Mouse (Mus musculus) MEL (cell line): ENCODE data around the gene Gfra1. TPM values are rescaled to one million over a fixed set of nuclear protein-coding genes. Genes with fewer than 3 reads are reported as not detected.

ENCODE experiments used
- DNase-seq: peaks from one replicate; pipeline ENCODE4 v3.0.0; 2011; ENCODE audit warnings: low read depth, low spot score
- H3K27ac ChIP-seq: 2 replicates; pipeline ENCODE4 v1.5.1; 2012; ENCODE audit warnings: low read depth, mild to moderate bottlenecking, control low read depth, low read length, moderate library complexity; ENCODE audit not compliant: control insufficient read depth
- H3K27me3 ChIP-seq, 2 experiments: fragments of 150-350 bp in 1 of 2; sonication (generic) in 1 of 2; 2 replicates each; pipeline ENCODE4 v1.6.1; 2012; ENCODE audit warnings: low read length in 2 of 2, mild to moderate bottlenecking in 2 of 2, improper control_type of control experiment in 1 of 2, moderate library complexity in 1 of 2; ENCODE audit not compliant: insufficient read depth in 2 of 2, control insufficient read depth in 1 of 2
- H3K36me3 ChIP-seq, 2 experiments: 2 replicates each; pipeline ENCODE4 v1.6.1; 2012 to 2014; ENCODE audit warnings: low read length in 2 of 2, improper control_type of control experiment in 1 of 2, inconsistent platforms in 1 of 2, mild to moderate bottlenecking in 1 of 2; ENCODE audit not compliant: insufficient read depth in 2 of 2, control insufficient read depth in 1 of 2
- H3K4me1 ChIP-seq, 2 experiments: fragments of 150-350 bp in 1 of 2; sonication (generic) in 1 of 2; 2 replicates each; pipeline ENCODE4 v1.6.1; 2012; ENCODE audit warnings: low read length in 2 of 2, improper control_type of control experiment in 1 of 2, mild to moderate bottlenecking in 1 of 2; ENCODE audit not compliant: insufficient read depth in 2 of 2, control insufficient read depth in 1 of 2
- H3K4me3 ChIP-seq, 2 experiments: fragments of 150-350 bp in 1 of 2; sonication (generic) in 1 of 2; 2 replicates each; pipeline ENCODE4 v1.5.1; 2012; ENCODE audit warnings: low read depth in 2 of 2, low read length in 2 of 2, mild to moderate bottlenecking in 2 of 2, moderate library complexity in 2 of 2, control low read depth in 1 of 2, improper control_type of control experiment in 1 of 2; ENCODE audit not compliant: control insufficient read depth in 1 of 2, insufficient read depth in 1 of 2
- H3K79me2 ChIP-seq: 2 replicates; pipeline ENCODE4 v1.6.1; 2012; ENCODE audit warnings: mild to moderate bottlenecking, low read length, moderate library complexity; ENCODE audit not compliant: control insufficient read depth, poor library complexity, insufficient read depth
- H3K9ac ChIP-seq: 2 replicates; pipeline ENCODE4 v1.6.1; 2012; ENCODE audit warnings: low read depth, mild to moderate bottlenecking, control low read depth, low read length, moderate library complexity; ENCODE audit not compliant: control insufficient read depth, poor library complexity, severe bottlenecking
- H3K9me3 ChIP-seq: fragments of 150-350 bp; sonication (generic); replicated peaks from 2 replicates; pipeline ENCODE4 v1.6.1; 2012; ENCODE audit warnings: mild to moderate bottlenecking, low read length, improper control_type of control experiment, moderate library complexity; ENCODE audit not compliant: insufficient read depth
- CTCF ChIP-seq, 3 experiments: IDR thresholded peaks in 2 of 3; conservative IDR thresholded peaks in 1 of 3; 2 replicates each; pipeline ENCODE4 v1.5.1; 2011 to 2012; ENCODE audit warnings: low read length in 3 of 3, low read depth in 2 of 3, mild to moderate bottlenecking in 2 of 3, improper control_type of control experiment in 1 of 3, inconsistent platforms in 1 of 3, mixed read lengths in 1 of 3, moderate library complexity in 1 of 3; ENCODE audit not compliant: control insufficient read depth in 1 of 3, insufficient read depth in 1 of 3, poor library complexity in 1 of 3, severe bottlenecking in 1 of 3
- E2F4 ChIP-seq: IDR thresholded peaks from 2 replicates; pipeline ENCODE4 v1.6.1; 2011; ENCODE audit warnings: low read depth, low read length, improper control_type of control experiment, borderline replicate concordance
- ETS1 ChIP-seq: IDR thresholded peaks from 2 replicates; pipeline ENCODE4 v1.6.1; 2012; ENCODE audit warnings: low read depth, mild to moderate bottlenecking, inconsistent platforms, low read length, improper control_type of control experiment, moderate library complexity
- GABPA ChIP-seq: IDR thresholded peaks from 2 replicates; pipeline ENCODE4 v1.6.1; 2012; ENCODE audit warnings: low read depth, mild to moderate bottlenecking, inconsistent platforms, low read length, improper control_type of control experiment, moderate library complexity
- HCFC1 ChIP-seq: IDR thresholded peaks from 2 replicates; pipeline ENCODE4 v1.6.1; 2012; ENCODE audit warnings: low read depth, mild to moderate bottlenecking, inconsistent platforms, low read length, improper control_type of control experiment, moderate library complexity
- JUND ChIP-seq: IDR thresholded peaks from 2 replicates; pipeline ENCODE4 v1.6.1; 2011; ENCODE audit warnings: low read depth, mild to moderate bottlenecking, improper control_type of control experiment, low read length
- KAT2A ChIP-seq: conservative IDR thresholded peaks from 2 replicates; pipeline ENCODE4 v1.6.1; 2012; ENCODE audit warnings: low read depth, low read length, improper control_type of control experiment, inconsistent platforms
- MAFK ChIP-seq: IDR thresholded peaks from 2 replicates; pipeline ENCODE4 v1.6.1; 2011; ENCODE audit warnings: low read depth, mild to moderate bottlenecking, low read length, improper control_type of control experiment, borderline replicate concordance
- MAX ChIP-seq: IDR thresholded peaks from 2 replicates; pipeline ENCODE4 v1.6.1; 2011; ENCODE audit warnings: low read length, improper control_type of control experiment
- MAZ ChIP-seq: IDR thresholded peaks from 2 replicates; pipeline ENCODE4 v1.6.1; 2012; ENCODE audit warnings: low read depth, mild to moderate bottlenecking, inconsistent platforms, low read length, improper control_type of control experiment
- MYB ChIP-seq: IDR thresholded peaks from 2 replicates; pipeline ENCODE4 v1.6.1; 2011; ENCODE audit warnings: mild to moderate bottlenecking, low read depth, low read length, improper control_type of control experiment
- NELFE ChIP-seq: IDR thresholded peaks from 2 replicates; pipeline ENCODE4 v1.6.1; 2011; ENCODE audit warnings: low read depth, low read length, improper control_type of control experiment
- NRF1 ChIP-seq: IDR thresholded peaks from 2 replicates; pipeline ENCODE4 v1.6.1; 2014; ENCODE audit warnings: low read depth, mild to moderate bottlenecking, inconsistent platforms, low read length, improper control_type of control experiment, moderate library complexity; ENCODE audit not compliant: poor library complexity, insufficient read depth, severe bottlenecking
- POLR2A ChIP-seq, 2 experiments: IDR thresholded peaks; 2 replicates each; pipeline ENCODE4 v1.6.1; 2011 to 2012; ENCODE audit warnings: low read length in 2 of 2, mild to moderate bottlenecking in 2 of 2, control low read depth in 1 of 2, improper control_type of control experiment in 1 of 2, low read depth in 1 of 2, moderate library complexity in 1 of 2; ENCODE audit not compliant: control insufficient read depth in 1 of 2, insufficient read depth in 1 of 2, poor library complexity in 1 of 2
- POLR2AphosphoS2 ChIP-seq: IDR thresholded peaks from 2 replicates; pipeline ENCODE4 v1.6.1; 2011; ENCODE audit warnings: low read length, improper control_type of control experiment
- POLR2AphosphoS5 ChIP-seq: IDR thresholded peaks from 2 replicates; pipeline ENCODE4 v1.6.1; 2012; ENCODE audit warnings: low read depth, borderline replicate concordance, mild to moderate bottlenecking, inconsistent platforms, low read length, moderate library complexity, mixed read lengths
- RAD21 ChIP-seq: IDR thresholded peaks from 2 replicates; pipeline ENCODE4 v1.6.1; 2011; ENCODE audit warnings: mild to moderate bottlenecking, low read depth, low read length, improper control_type of control experiment
- RCOR1 ChIP-seq: IDR thresholded peaks from 2 replicates; pipeline ENCODE4 v1.6.1; 2012; ENCODE audit warnings: low read depth, mild to moderate bottlenecking, inconsistent platforms, low read length, improper control_type of control experiment
- SMC3 ChIP-seq: IDR thresholded peaks from 2 replicates; pipeline ENCODE4 v1.6.1; 2011; ENCODE audit warnings: low read depth, low read length, improper control_type of control experiment
- TAL1 ChIP-seq: IDR thresholded peaks from 2 replicates; pipeline ENCODE4 v1.6.1; 2012; ENCODE audit warnings: mild to moderate bottlenecking, inconsistent platforms, low read length, moderate library complexity, mixed read lengths
- TCF12 ChIP-seq: IDR thresholded peaks from 2 replicates; pipeline ENCODE4 v1.6.1; 2014; ENCODE audit warnings: low read depth, mild to moderate bottlenecking, inconsistent platforms, low read length, improper control_type of control experiment, moderate library complexity
- UBTF ChIP-seq: IDR thresholded peaks from 2 replicates; pipeline ENCODE4 v1.6.1; 2012; ENCODE audit warnings: low read depth, mild to moderate bottlenecking, inconsistent platforms, low read length, improper control_type of control experiment, moderate library complexity, borderline replicate concordance; ENCODE audit not compliant: insufficient read depth
- USF2 ChIP-seq, 2 experiments: IDR thresholded peaks; 2 replicates each; pipeline ENCODE4 v1.6.1; 2011 to 2012; ENCODE audit warnings: improper control_type of control experiment in 2 of 2, low read length in 2 of 2, borderline replicate concordance in 1 of 2, inconsistent platforms in 1 of 2, low read depth in 1 of 2, mild to moderate bottlenecking in 1 of 2; ENCODE audit not compliant: insufficient read depth in 1 of 2
- ZKSCAN1 ChIP-seq: IDR thresholded peaks from 2 replicates; pipeline ENCODE4 v1.6.1; 2012; ENCODE audit warnings: low read depth, mild to moderate bottlenecking, inconsistent platforms, low read length, improper control_type of control experiment, moderate library complexity
- polyA plus RNA-seq, 2 experiments: library from polyadenylated mRNA; stranded (reverse) in 1 of 2; unstranded in 1 of 2; fragments of >175 nt in 1 of 2; fragments of >200 nt in 1 of 2; gene quantifications; 2 replicates each; pipeline versions ENCODE4 v1.2.1 to v1.2.4; 2012; ENCODE audit warnings: low replicate concordance in 2 of 2, low read depth in 1 of 2; ENCODE audit not compliant: insufficient read length in 2 of 2, insufficient read depth in 1 of 2, missing spikeins in 1 of 2
- total RNA-seq: library from RNA; depleted of rRNA; stranded (reverse); fragments of 300-350 nt; gene quantifications from 2 replicates; pipeline ENCODE4 v1.2.3, GENCODE M21; 2012

Gfra1 gene
- total and polyA plus RNA-seq, 3 experiments: not detected

GRCm38 (mm10) chr19:58275281-58275680, 180.4 kb downstream of the Gfra1 start (continued):
- TF ChIP-seq TAL1 (no peak), KAT2A (no peak), RAD21 (no peak), MAX (no peak)

DNA sequence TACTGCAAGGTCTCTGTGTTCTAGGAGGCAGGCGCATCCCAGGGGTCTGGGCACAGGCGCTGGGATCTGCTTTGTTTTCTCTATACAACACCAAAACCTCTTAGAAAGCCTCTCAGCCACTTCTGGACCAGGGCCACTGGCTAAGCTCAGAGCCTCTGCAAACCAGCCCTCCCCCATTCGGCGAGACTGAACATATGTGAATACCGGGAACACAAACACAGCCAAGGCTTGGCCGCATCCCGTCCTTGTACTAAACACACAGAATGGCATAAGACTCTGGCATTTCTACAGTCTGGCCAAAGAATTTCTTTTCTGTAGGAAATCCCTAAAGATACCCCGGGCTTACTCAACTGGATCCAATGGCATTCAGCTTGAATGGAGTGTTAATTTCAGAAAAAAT, 183.9 kb downstream of the Gfra1 start:
- Histone ChIP-seq H3K9me3 (no peaks in the 10 kb centered on the region), H3K27me3 (no peaks in the 10 kb centered on the region), H3K36me3 (no peaks in the 10 kb centered on the region), H3K4me1 (no peaks in the 10 kb centered on the region), H3K4me3 (no peak overlapping the region), H3K9ac (no peak overlapping the region), H3K27ac (no peak overlapping the region)
- no peak for DNase-seq
- TF ChIP-seq MAFK (no peak), KAT2A (no peak), POLR2AphosphoS5 (no peak), RAD21 (no peak)
- TF ChIP-seq, all 39 proteins: peak for 0
- H3K79me2 ChIP-seq: no peaks in the 10 kb centered on the region

GRCm38 (mm10) chr19:58270778-58271177, 184.9 kb downstream of the Gfra1 start:
- no peak overlapping the region for H3K4me3 ChIP-seq
- H3K27ac ChIP-seq: no peak overlapping the region
- no peaks in the 10 kb centered on the region for H3K79me2 ChIP-seq
- H3K4me1 ChIP-seq: no peaks in the 10 kb centered on the region
- DNase-seq: no peak
- H3K9ac ChIP-seq: no peak overlapping the region
- no peaks in the 10 kb centered on the region for H3K9me3 ChIP-seq
- H3K36me3 ChIP-seq: no peaks in the 10 kb centered on the region
- no peaks in the 10 kb centered on the region for H3K27me3 ChIP-seq
- TF ChIP-seq ETS1 (no peak), JUND (no peak), SMC3 (no peak), HCFC1 (no peak), MAZ (no peak), GABPA (no peak), POLR2AphosphoS2 (no peak), UBTF (no peak), E2F4 (no peak), MYB (no peak), NELFE (no peak), TAL1 (no peak), RCOR1 (no peak), TCF12 (no peak), ZKSCAN1 (no peak), NRF1 (no peak), RAD21 (no peak), POLR2A (IDR thresholded peaks at IDR 0.05; ENCODE audit: control insufficient read depth in 1 of 2, insufficient read depth in 1 of 2, low read depth in 1 of 2, low read length in 2 of 2, poor library complexity in 1 of 2) (no peak), USF2 (IDR thresholded peaks at IDR 0.05; ENCODE audit: borderline replicate concordance in 1 of 2, insufficient read depth in 1 of 2, low read depth in 1 of 2, low read length in 2 of 2) (no peak), CTCF (IDR thresholded peaks at IDR 0.05 in 2 of 3, conservative IDR thresholded peaks at IDR 0.05 in 1 of 3; ENCODE audit: control insufficient read depth in 1 of 3, insufficient read depth in 1 of 3, low read depth in 2 of 3, low read length in 3 of 3, poor library complexity in 1 of 3, severe bottlenecking in 1 of 3) (no peak)
